In the genomic region with DNA sequence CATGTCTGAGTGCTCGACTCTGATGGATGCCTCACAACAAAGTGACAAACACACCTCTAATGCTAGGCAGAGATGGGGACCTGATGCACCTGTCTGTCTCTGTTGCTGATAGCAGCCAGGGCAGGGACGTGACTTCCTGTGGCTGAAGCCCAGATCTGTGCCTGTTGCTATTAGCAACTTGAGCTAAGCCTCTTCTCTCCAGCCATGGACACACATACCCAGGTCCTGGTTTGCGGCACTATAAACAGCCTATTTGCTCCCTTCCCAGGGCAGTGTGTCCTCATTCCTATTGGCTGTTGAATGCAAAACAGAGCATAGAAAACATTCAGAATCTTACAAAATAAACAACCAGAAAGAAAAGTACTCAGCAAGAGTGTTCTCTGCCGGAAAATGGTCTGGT, we compare ENCODE assay signal across 17 mouse cellular contexts.
"Had no signal": no experiment of that assay in that cellular context is flagged by ENCODE, and none has a peak within 500 bp of the region (broad histone marks: within the 10 kb centered on the region; RNA-seq: fewer than 3 reads in every experiment).

No protein-coding gene starts in this region.

- H3K9ac ChIP-seq: lung, embryonic 14.5 days; midbrain, embryonic 13.5 days; neural tube, embryonic 13.5 days; neural tube, embryonic 15.5 days had no signal

- H3K36me3 ChIP-seq: midbrain, embryonic 10.5 days; midbrain, embryonic 13.5 days; neural tube, embryonic 13.5 days; neural tube, embryonic 15.5 days had no signal

- ATAC-seq: midbrain, embryonic 13.5 days had no signal

- H3K27ac ChIP-seq: midbrain, embryonic 10.5 days; midbrain, embryonic 13.5 days; neural tube, embryonic 13.5 days; neural tube, embryonic 15.5 days had no signal

- H3K9me3 ChIP-seq: neural tube, embryonic 15.5 days had no signal

- H3K4me3 ChIP-seq: midbrain, embryonic 10.5 days; midbrain, embryonic 13.5 days; myocyte; neural tube, embryonic 13.5 days; neural tube, embryonic 15.5 days had no signal

- H3K27me3 ChIP-seq: midbrain, embryonic 13.5 days; neural tube, embryonic 13.5 days; neural tube, embryonic 15.5 days had no signal

- DNase-seq: lung, adult 18-20 months; lung, embryonic 14.5 days; lung, postnatal 10 days; lung, postnatal 4 days; retina, postnatal 1 day; right cerebral cortex, adult 18-20 months; right cerebral cortex, postnatal 25 days; right cerebral cortex, postnatal 4 days; spleen, adult 18-20 months; thymus, adult 18-20 months; thymus, postnatal 14 days; thymus, postnatal 36 days had no signal

- H3K4me2 ChIP-seq: lung, embryonic 14.5 days; midbrain, embryonic 13.5 days; neural tube, embryonic 13.5 days; neural tube, embryonic 15.5 days had no signal
